Mouse (Mus musculus) thymus, postnatal 10 days (tissue): ENCODE measurements around the gene Sun2.
A peak's percentile ranks its signal among the peaks of the same experiment; 100 is the strongest.

ENCODE experiments used
- DNase-seq, 2 experiments: peaks; one replicate each; pipeline ENCODE4 v3.0.0; 2021; ENCODE audit warnings: low spot score in 2 of 2

Gene Sun2

GRCm38 (mm10) chr15:79725190-79725789, 17.0 kb downstream of the Sun2 start:
- DNase-seq: no peak

DNA sequence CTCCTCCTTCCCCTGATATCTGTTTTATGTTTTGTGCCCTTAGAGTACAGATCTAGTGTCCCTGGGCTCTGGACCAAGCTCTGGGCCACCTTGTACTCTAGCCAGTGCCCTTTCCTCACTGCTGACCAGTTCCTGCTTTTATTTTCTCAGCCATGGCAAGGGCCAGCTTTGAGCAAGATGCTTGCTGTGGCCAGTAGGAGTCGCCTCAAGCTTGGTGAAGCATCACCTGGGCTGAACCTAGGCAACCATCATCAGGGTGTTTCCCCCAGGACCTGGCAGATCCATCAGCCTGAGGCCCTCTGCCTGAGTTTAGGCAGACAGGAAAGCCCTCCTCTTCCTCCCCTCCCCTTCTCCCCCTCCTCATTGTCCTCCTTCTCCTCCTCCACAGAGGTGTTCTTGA, 18.9 kb downstream of the Sun2 start:
- DNase-seq: no peak

- DNase-seq: no peak
Measured at GRCm38 (mm10) chr15:79720796-79721195, 21.5 kb downstream of the Sun2 start.

DNA sequence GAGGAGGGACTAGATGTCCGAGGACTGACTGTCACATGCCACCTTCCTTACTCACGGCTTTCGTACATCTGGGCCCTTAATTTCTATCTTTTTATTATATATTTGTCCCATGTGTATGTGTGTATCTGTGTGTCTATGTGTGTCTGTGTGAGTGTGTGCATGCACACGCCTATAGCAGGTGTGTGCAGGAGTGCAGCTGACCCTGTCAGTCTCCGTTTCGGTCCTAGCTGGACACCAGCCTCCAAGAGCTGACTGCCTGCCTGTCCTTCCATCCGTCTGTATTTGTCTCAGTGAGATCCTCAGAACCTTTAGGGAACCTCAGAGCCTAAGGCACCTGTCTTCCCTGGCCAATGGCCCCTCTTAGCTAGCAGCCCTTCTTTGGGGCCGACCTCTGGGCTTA, 22.1 kb downstream of the Sun2 start:
- DNase-seq: no peak

GRCm38 (mm10) chr15:79716710-79717109, 25.6 kb downstream of the Sun2 start:
- no peak for DNase-seq

- DNase-seq: no peak
Measured at GRCm38 (mm10) chr15:79715646-79716045, 26.7 kb downstream of the Sun2 start.

GRCm38 (mm10) chr15:79708229-79708822, 34.0 kb downstream of the Sun2 start:
- no peak for DNase-seq

DNA sequence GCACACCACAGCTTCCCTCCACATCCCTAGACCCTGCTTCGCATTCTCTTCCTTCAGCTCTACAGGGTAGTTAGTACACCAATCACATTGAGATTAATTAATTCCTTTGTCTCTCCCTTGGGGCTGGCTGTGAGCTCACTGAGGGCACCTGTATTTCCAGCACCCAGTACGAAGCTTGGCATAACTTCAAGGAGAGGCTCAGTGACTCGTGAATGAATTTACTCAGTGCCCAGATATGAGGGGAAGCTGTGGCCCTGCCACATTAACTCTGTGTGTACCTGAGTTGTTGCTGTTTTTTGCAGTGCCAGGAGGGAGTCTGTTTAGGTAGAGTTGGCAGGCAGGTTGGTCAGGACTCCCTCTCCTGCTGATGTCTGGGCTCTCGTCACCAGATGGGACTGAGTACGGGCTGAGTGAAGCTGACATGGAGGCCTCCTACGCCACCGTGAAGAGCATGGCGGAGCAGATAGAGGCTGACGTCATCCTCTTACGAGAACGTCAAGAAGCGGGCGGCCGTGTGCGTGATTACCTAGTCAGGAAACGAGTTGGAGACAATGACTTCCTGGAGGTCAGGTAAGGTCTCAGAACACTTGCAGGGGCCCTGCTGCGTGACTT, 35.6 kb downstream of the Sun2 start:
- no peak for DNase-seq

- DNase-seq: no peak
Measured at GRCm38 (mm10) chr15:79697558-79698187, 44.7 kb downstream of the Sun2 start.

GRCm38 (mm10) chr15:79697011-79697410, 45.3 kb downstream of the Sun2 start:
- no peak for DNase-seq

- no peak for DNase-seq
Measured at GRCm38 (mm10) chr15:79696508-79696907, 45.8 kb downstream of the Sun2 start.

DNA sequence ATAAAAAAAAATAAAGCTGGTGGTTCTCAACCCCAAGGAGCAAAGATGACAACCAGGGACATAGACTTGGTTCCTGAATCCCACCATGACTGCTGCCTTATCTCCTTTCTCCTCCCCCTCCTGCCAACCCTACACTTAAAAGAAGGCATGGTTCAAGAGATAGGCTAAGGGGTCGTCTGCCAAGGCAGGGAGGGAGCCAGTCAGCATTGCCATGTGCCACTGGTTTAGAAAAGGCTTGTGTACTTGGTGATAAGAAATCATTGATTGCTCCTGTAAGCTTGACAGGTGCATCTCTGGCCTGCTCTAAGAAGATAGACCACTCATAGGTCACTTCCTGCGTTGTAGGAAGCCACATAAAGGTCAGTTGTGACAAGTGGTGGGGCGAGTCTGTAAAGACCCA, 46.8 kb downstream of the Sun2 start:
- DNase-seq: no peak

DNA sequence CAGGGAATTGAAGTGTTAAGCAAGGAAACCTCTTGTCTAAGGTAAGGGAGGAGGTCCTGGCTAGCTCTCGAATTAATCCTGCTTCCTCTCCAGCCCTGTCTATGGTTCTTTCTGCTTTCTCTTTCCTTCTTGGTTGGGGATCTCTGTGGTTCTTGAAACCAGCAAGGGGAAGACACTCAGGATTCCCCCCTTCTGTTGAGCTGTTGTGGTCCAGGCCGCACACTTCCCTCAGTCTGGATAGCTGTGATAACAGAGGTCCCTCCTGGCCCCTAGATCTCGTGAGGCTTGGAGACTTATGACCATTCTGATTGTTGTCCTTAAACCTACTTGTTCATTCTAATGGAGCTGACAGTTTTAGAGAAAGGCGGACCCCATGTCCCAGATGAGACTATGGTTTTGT, 47.8 kb downstream of the Sun2 start:
- no peak for DNase-seq

DNA sequence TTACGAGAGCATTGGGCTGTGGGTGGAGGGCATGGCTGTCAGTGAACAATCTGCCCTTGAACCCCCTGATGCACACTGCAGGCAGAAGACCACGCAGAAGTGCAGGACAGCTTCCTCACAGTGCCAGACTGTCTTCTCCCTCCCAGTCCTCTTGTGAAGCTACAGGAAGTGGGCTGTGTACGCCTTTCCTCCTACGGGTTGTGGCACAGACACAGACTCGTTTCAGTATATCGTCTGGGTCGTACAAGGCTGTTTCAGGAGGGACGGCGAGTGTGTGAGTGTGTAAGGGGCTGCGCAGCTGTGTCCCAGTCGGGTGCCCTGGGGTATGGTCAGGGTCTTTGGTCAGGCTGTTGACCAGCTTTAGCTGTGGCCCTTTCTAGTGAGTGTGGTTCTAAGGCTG, 48.6 kb downstream of the Sun2 start:
- peak; percentile 53 to 59 for DNase-seq

DNA sequence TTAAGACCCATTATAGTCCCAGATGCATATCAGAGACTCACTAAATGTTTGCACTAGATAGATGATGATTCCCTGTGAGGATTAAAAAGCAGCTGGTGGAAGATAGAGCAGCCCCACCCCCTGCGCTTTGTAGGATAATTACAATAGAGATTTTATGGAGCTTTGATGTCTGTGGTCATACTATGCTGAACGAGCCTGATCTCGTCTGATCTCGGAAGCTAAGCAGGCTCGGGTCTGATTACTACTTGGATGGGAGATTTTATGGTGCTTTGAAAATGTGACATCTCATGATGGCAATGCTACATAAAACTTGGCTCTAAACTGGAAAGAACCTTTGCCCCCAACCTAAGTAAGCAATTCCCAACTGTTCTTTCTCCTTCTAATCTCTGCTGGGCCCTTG, 50.0 kb downstream of the Sun2 start:
- DNase-seq: no peak

DNA sequence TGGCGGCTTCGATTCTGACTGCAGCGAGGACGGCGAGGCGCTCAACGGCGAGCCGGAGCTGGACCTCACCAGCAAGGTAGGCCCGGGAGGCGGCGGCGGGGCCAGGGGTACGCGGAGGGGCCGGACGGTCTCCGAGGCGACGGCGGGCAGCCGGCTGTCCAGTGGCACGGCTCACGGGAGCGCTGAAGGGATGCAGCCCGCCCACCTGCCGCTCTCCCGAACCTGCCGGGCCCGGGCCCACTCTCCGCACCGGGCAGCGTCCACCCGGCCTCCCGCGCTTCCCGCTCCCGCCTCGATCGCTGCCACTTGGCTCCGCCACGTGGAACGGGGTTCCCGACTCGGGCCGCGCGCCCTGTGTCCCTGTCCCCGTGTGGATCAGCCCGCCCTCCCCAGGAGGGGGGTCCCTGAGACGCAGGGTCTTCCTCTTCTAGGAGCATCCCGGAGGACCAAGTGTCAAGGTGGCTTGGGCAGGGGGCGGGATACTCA, 51.3 kb downstream of the Sun2 start:
- DNase-seq: peak; percentile 44 to 59

DNA sequence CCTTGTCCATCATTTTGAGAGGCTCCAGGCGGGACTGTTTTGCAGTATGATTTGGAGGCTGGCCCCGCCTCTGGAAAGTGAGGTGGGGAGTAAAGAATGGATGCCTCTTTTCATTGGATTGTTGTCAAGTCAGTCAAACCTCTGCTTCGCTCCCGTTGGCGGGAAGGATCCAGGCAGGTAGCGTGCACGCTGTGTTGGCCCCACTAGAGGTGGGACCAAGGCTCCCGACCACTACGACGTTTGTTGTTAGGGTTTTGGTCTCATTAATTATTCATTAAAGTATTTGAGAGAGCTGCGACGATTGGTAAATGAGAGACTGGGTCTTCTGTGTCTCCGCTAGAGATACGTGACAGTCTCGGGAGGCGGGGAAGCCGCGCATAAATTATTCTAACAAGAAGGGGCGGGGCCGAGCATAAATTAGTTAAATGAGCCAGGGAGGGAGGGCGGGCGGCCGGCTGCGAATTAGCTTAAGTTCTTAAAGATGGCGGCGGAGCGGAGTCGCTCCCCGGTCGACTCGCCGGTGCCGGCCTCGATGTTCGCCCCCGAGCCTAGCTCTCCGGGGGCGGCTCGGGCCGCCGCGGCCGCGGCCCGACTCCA, 51.8 kb downstream of the Sun2 start, which contains the start of gene Gtpbp1:
TSS of gene Gtpbp1 (plus strand) at position 420 of the 597 bp plus-strand sequence.
- DNase-seq: peak; percentile 92 to 93

GRCm38 (mm10) chr15:79689662-79690425, 52.5 kb downstream of the Sun2 start:
- DNase-seq: no peak

DNA sequence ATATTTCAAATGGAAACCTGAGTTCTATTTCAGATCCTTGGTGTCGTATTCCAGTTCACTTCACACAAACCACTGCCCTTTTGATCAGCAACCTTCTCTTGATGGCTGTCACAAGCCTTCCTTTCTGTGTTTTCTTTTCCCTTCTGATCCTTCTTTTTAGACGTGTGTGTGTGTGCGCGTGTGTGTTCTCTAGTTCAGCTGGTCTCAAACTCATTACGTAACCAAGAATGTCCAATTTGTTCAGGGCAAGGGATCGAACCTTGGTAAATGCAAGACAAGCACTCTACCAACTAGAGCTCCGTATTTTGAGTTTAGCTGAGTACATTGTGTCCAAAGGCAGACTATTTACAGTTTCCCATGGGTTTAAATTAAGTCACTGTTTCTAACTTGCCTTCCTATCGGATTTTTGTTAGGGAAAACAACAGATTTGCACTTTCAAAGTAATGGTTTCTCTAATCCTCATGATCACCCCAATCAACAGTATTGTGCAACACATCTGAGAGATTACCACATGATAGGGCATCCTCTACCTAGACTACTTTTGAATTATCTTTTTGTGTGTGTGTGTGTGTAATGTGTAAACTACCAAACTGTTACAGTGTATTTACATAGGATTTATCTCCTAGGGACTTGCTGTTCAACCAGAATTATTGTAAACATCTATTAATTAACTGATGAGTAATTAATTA, 53.9 kb downstream of the Sun2 start:
- no peak for DNase-seq

GRCm38 (mm10) chr15:79687646-79688267, 54.6 kb downstream of the Sun2 start, which contains the start of gene Josd1:
Gene Josd1 (minus strand): TSS chr15:79687919.
- peak; percentile 94 to 97 for DNase-seq
